Mouse (Mus musculus): ENCODE measurements around the gene Otx1.

The Otx1 gene

GRCm38 (mm10) chr11:22002783-22003340 is at the start of gene Otx1:
TSS of gene Otx1 (minus strand) at chr11:22002897.
- DNase-seq (ENCODE audit: low read depth, low spot score), result peak; percentile 21

- DNase-seq (ENCODE audit: low read depth, low spot score), result no peak
These were observed 48.2 kb upstream of the Otx1 start for GRCm38 (mm10) chr11:22050864-22051263.

GRCm38 (mm10) chr11:22039854-22040426 is 37.2 kb upstream of the Otx1 start:
- DNase-seq (ENCODE audit: low read depth, low spot score), result no peak

- DNase-seq (ENCODE audit: low read depth, low spot score), result no peak
These were observed 31.9 kb upstream of the Otx1 start for GRCm38 (mm10) chr11:22034564-22035105.

GRCm38 (mm10) chr11:22033582-22033981 is 30.9 kb upstream of the Otx1 start:
- no peak for DNase-seq (ENCODE audit: low read depth, low spot score)

GRCm38 (mm10) chr11:22020602-22021001 is 17.9 kb upstream of the Otx1 start:
- no peak for DNase-seq (ENCODE audit: low read depth, low spot score)

GRCm38 (mm10) chr11:22017444-22017843 is 14.7 kb upstream of the Otx1 start:
- no peak for DNase-seq (ENCODE audit: low read depth, low spot score)

- no peak for DNase-seq (ENCODE audit: low read depth, low spot score)
These were observed 13.6 kb upstream of the Otx1 start for GRCm38 (mm10) chr11:22016341-22016740.

- no peak for DNase-seq (ENCODE audit: low read depth, low spot score)
These were observed 6.1 kb upstream of the Otx1 start for GRCm38 (mm10) chr11:22008817-22009216.

GRCm38 (mm10) chr11:22008129-22008596 is 5.5 kb upstream of the Otx1 start:
- DNase-seq (ENCODE audit: low read depth, low spot score), result no peak

- DNase-seq (ENCODE audit: low read depth, low spot score), result no peak
These were observed 5.0 kb upstream of the Otx1 start for GRCm38 (mm10) chr11:22007781-22008110.

- peak; percentile 31 for DNase-seq (ENCODE audit: low read depth, low spot score)
These were observed 4.5 kb upstream of the Otx1 start for GRCm38 (mm10) chr11:22007088-22007780.

- DNase-seq (ENCODE audit: low read depth, low spot score), result no peak
These were observed 3.9 kb upstream of the Otx1 start for GRCm38 (mm10) chr11:22006471-22007087.

GRCm38 (mm10) chr11:22005281-22005870 is 2.7 kb upstream of the Otx1 start:
- DNase-seq (ENCODE audit: low read depth, low spot score), result peak; percentile 18

GRCm38 (mm10) chr11:22004331-22004841 is 1.7 kb upstream of the Otx1 start:
- peak; percentile 12 for DNase-seq (ENCODE audit: low read depth, low spot score)

- DNase-seq (ENCODE audit: low read depth, low spot score), result peak; percentile 38
These were observed 764 bp upstream of the Otx1 start for GRCm38 (mm10) chr11:22003341-22003981.

- peak; percentile 29 for DNase-seq (ENCODE audit: low read depth, low spot score)
These were observed 475 bp downstream of the Otx1 start for GRCm38 (mm10) chr11:22002062-22002782.

- peak; percentile 75 for DNase-seq (ENCODE audit: low read depth, low spot score)
These were observed 1.2 kb downstream of the Otx1 start for GRCm38 (mm10) chr11:22001321-22002061.

- peak; percentile 25 for DNase-seq (ENCODE audit: low read depth, low spot score)
These were observed 2.2 kb downstream of the Otx1 start for GRCm38 (mm10) chr11:22000316-22001076.
